Mouse (Mus musculus) cortical plate, adult 2 months (tissue): ENCODE measurements around the gene Agbl1.

Source experiments
- CTCF ChIP-seq: fragments of 200-500 bp; IDR thresholded peaks from 2 replicates; pipeline ENCODE4 v1.5.1; 2011; ENCODE audit warnings: mild to moderate bottlenecking, control low read depth, low read length; ENCODE audit not compliant: insufficient read depth; ENCODE audit errors: extremely low read depth
- POLR2A ChIP-seq: fragments of 200-500 bp; IDR thresholded peaks from 2 replicates; pipeline ENCODE4 v1.6.1; 2011; ENCODE audit warnings: mild to moderate bottlenecking, low read length, control low read depth; ENCODE audit not compliant: insufficient read depth; ENCODE audit errors: extremely low read depth

GRCm38 (mm10) chr7:76551860-76552259 lies 322.2 kb downstream of the Agbl1 start:
- no peak for TF ChIP-seq CTCF
- TF ChIP-seq POLR2A = no peak
